Mouse (Mus musculus) small intestine, adult 2 months (tissue): ENCODE measurements around the gene Spns2.

Experiments used
- CTCF ChIP-seq: fragments of 200-500 bp; IDR thresholded peaks from 2 replicates; pipeline ENCODE4 v1.5.1; 2012; ENCODE audit warnings: low read depth, mild to moderate bottlenecking, control low read depth, inconsistent platforms, low read length, moderate library complexity, mixed read lengths; ENCODE audit not compliant: insufficient replicate concordance, insufficient read length; ENCODE audit errors: extremely low read depth
- POLR2A ChIP-seq: fragments of 200-500 bp; IDR thresholded peaks from 2 replicates; pipeline ENCODE4 v1.6.1; 2012; ENCODE audit warnings: low read depth, mild to moderate bottlenecking, control low read depth, inconsistent platforms, low read length, moderate library complexity

DNA sequence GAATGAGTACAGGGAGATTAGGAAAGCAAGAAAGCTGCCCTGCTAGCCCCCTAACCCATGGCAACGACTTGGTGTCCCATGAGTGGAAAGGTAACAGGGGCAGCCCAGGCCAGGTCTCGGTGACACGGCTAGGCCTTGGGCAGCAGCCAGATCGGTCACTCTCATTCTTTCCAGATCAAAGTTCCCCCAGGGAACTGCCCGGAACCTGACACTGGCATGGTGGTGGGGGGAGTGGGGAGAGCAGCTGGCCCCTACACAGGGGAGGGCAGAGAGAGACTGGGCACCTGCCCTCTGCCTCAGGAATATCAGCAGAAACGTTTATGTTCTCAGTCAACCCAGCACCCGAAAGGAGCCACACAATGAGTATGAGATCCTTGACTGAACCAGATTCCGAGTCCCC lies 71.5 kb downstream of the Spns2 start:
- TF ChIP-seq CTCF: no peak
- no peak for TF ChIP-seq POLR2A
